Mouse (Mus musculus) myocyte (in vitro differentiated cells): ENCODE data around the gene Ampd1.

Experiments
- CEBPB ChIP-seq: IDR thresholded peaks from 2 replicates; pipeline ENCODE4 v1.6.1; 2011; ENCODE audit warnings: mild to moderate bottlenecking, moderate library complexity; ENCODE audit not compliant: poor library complexity, insufficient read depth, severe bottlenecking
- E2F4 ChIP-seq: IDR thresholded peaks from one replicate; pipeline ENCODE4 v1.6.1; 2011; ENCODE audit warnings: mild to moderate bottlenecking, control low read depth, moderate library complexity; ENCODE audit not compliant: insufficient read depth
- MAX ChIP-seq: IDR thresholded peaks from one replicate; pipeline ENCODE4 v1.6.1; 2011; ENCODE audit warnings: low read depth, mild to moderate bottlenecking, control low read depth
- MYOD1 ChIP-seq, 3 experiments: IDR thresholded peaks; one replicate each; pipeline ENCODE4 v1.6.1; 2011; ENCODE audit warnings: control low read depth in 2 of 3, low read depth in 2 of 3, mild to moderate bottlenecking in 2 of 3, moderate library complexity in 1 of 3; ENCODE audit not compliant: insufficient read length in 2 of 3, control insufficient read depth in 1 of 3
- MYOG ChIP-seq, 3 experiments: IDR thresholded peaks; one replicate each; pipeline ENCODE4 v1.6.1; 2011; ENCODE audit warnings: control low read depth in 2 of 3, low read depth in 2 of 3, mild to moderate bottlenecking in 2 of 3; ENCODE audit not compliant: insufficient read length in 2 of 3, control insufficient read depth in 1 of 3, insufficient read depth in 1 of 3
- POLR2A ChIP-seq: IDR thresholded peaks from one replicate; pipeline ENCODE4 v1.6.1; 2011; ENCODE audit warnings: low read depth, mild to moderate bottlenecking, control low read depth, moderate library complexity; ENCODE audit not compliant: insufficient read length
- POLR2AphosphoS2 ChIP-seq: IDR thresholded peaks from one replicate; pipeline ENCODE4 v1.6.1; 2011; ENCODE audit warnings: low read depth, control low read depth; ENCODE audit not compliant: insufficient read length
- REST ChIP-seq: IDR thresholded peaks from one replicate; pipeline ENCODE4 v1.6.1; 2011; ENCODE audit warnings: mild to moderate bottlenecking, control low read depth, moderate library complexity; ENCODE audit not compliant: insufficient read depth, insufficient read length
- TCF12 ChIP-seq: IDR thresholded peaks from one replicate; pipeline ENCODE4 v1.6.1; 2011; ENCODE audit warnings: mild to moderate bottlenecking, control low read depth; ENCODE audit not compliant: poor library complexity, insufficient read depth, severe bottlenecking
- TCF3 ChIP-seq: IDR thresholded peaks from one replicate; pipeline ENCODE4 v1.6.1; 2011; ENCODE audit warnings: low read depth, control low read depth; ENCODE audit not compliant: insufficient read length

DNA sequence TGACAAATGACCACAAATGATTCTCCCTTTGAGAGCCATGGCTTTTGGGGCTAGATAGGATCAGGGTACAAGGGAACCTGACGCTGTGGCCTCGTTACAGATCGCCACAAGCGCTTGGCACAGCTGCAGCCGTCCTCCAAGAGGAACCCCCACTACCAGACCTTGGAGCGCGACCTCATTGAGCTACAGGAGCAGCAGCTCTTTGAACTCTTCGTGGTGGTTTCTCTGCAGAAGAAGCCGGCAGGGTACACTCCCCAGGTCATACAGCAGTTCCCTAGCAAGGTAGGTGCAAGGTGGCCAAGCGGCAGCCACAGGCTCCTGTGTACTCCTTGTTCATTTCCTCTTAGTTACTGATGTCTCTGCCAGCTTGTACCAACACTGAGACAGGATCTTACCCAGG, 75.1 kb downstream of the Ampd1 start:
- TF ChIP-seq POLR2A (no peak), REST (no peak), E2F4 (no peak), MAX (no peak), TCF12 (no peak), CEBPB (no peak), MYOG (IDR thresholded peaks at IDR 0.05; ENCODE audit: control insufficient read depth in 1 of 3, insufficient read depth in 1 of 3, insufficient read length in 2 of 3, low read depth in 2 of 3) (no peak), POLR2AphosphoS2 (no peak), MYOD1 (IDR thresholded peaks at IDR 0.05; ENCODE audit: control insufficient read depth in 1 of 3, insufficient read length in 2 of 3, low read depth in 2 of 3) (no peak), TCF3 (no peak)
